Mouse (Mus musculus): ENCODE data around the gene Lmbrd2.
"Not testable (repeated sequence)": the region's sequence is repeated elsewhere in the genome, so short reads cannot be mapped to it uniquely, and the experiment has no call there.

Gene Lmbrd2

GRCm38 (mm10) chr15:9134891-9135507 is 5.4 kb upstream of the Lmbrd2 start:
- no peak for DNase-seq (ENCODE audit: low spot score in 2 of 2)

- DNase-seq (ENCODE audit: low spot score in 2 of 2), result no peak
These were observed 903 bp upstream of the Lmbrd2 start for GRCm38 (mm10) chr15:9139447-9139846.

- peak in 1 of 2 experiments; percentile 31 for DNase-seq (ENCODE audit: low spot score in 2 of 2)
These were observed 378 bp downstream of the Lmbrd2 start for GRCm38 (mm10) chr15:9140684-9141171.

GRCm38 (mm10) chr15:9155325-9155724 is 15.0 kb downstream of the Lmbrd2 start, which contains the start of gene Skp2:
Gene Skp2 (minus strand): TSS chr15:9155425.
- DNase-seq (ENCODE audit: low spot score in 2 of 2), result no peak

- DNase-seq (ENCODE audit: low spot score in 2 of 2), result no peak
These were observed 22.3 kb downstream of the Lmbrd2 start for GRCm38 (mm10) chr15:9162557-9163070.

GRCm38 (mm10) chr15:9164125-9164524 is 23.8 kb downstream of the Lmbrd2 start:
- DNase-seq (ENCODE audit: low spot score in 2 of 2), result no peak

GRCm38 (mm10) chr15:9177038-9177437 is 36.7 kb downstream of the Lmbrd2 start:
- no peak for DNase-seq (ENCODE audit: low spot score in 2 of 2)

GRCm38 (mm10) chr15:9183995-9184394 is 43.6 kb downstream of the Lmbrd2 start:
- DNase-seq (ENCODE audit: low spot score in 2 of 2), result no peak

GRCm38 (mm10) chr15:9189796-9190195 is 49.4 kb downstream of the Lmbrd2 start:
- no peak for DNase-seq (ENCODE audit: low spot score in 2 of 2)

- not testable (repeated sequence) for DNase-seq (ENCODE audit: low spot score in 2 of 2)
These were observed 52.3 kb downstream of the Lmbrd2 start for GRCm38 (mm10) chr15:9192685-9193084.

GRCm38 (mm10) chr15:9198421-9198820 is 58.1 kb downstream of the Lmbrd2 start:
- no peak for DNase-seq (ENCODE audit: low spot score in 2 of 2)

GRCm38 (mm10) chr15:9211891-9212290 is 71.5 kb downstream of the Lmbrd2 start:
- DNase-seq (ENCODE audit: low spot score in 2 of 2), result no peak

- DNase-seq (ENCODE audit: low spot score in 2 of 2), result not testable (repeated sequence)
These were observed 72.7 kb downstream of the Lmbrd2 start for GRCm38 (mm10) chr15:9213026-9213425.

GRCm38 (mm10) chr15:9213431-9213830 is 73.1 kb downstream of the Lmbrd2 start:
- DNase-seq (ENCODE audit: low spot score in 2 of 2), result not testable (repeated sequence)

GRCm38 (mm10) chr15:9216446-9216845 is 76.1 kb downstream of the Lmbrd2 start:
- DNase-seq (ENCODE audit: low spot score in 2 of 2), result no peak

GRCm38 (mm10) chr15:9230917-9231316 is 90.6 kb downstream of the Lmbrd2 start:
- not testable (repeated sequence) for DNase-seq (ENCODE audit: low spot score in 2 of 2)

GRCm38 (mm10) chr15:9246345-9246744 is 106.0 kb downstream of the Lmbrd2 start:
- no peak for DNase-seq (ENCODE audit: low spot score in 2 of 2)
